Comparison of ENCODE assay signal across 11 mouse cellular contexts in genomic region chr7:49504297-49504696, GRCm38 (mm10).
DNase-seq lines count a peak whose midpoint lies in the region; ATAC-seq lines count a peak whose summit lies in the region.
"Had no signal": no experiment of that assay in that cellular context is flagged by ENCODE, and none has a peak within 500 bp of the region (broad histone marks: within the 10 kb centered on the region; RNA-seq: fewer than 3 reads in every experiment).

No protein-coding gene starts in this region.

- H3K27me3 ChIP-seq in heart, embryonic 12.5 days (replicated peaks) = no peaks in the 10 kb centered on the region
- no peaks in the 10 kb centered on the region for H3K27me3 ChIP-seq in embryonic facial prominence, embryonic 11.5 days (ENCODE audit: control insufficient read depth, insufficient read depth, low read length)
- peaks cover 45% of the 10 kb centered on the region for H3K27me3 ChIP-seq in limb, embryonic 10.5 days (ENCODE audit: low read depth, poor library complexity, severe bottlenecking)
- no peaks in the 10 kb centered on the region for H3K27me3 ChIP-seq in neural tube, embryonic 11.5 days (ENCODE audit: control insufficient read depth, insufficient read depth, low read length)
- H3K27me3 ChIP-seq: liver, embryonic 13.5 days had no signal

- ATAC-seq in heart, embryonic 12.5 days (ENCODE audit: insufficient number of reproducible peaks, low FRiP score) = no peak
- ATAC-seq in embryonic facial prominence, embryonic 11.5 days (replicated peaks; ENCODE audit: insufficient number of reproducible peaks, low FRiP score, low TSS enrichment, low read depth) = 0 out of 2 replicates have a peak, but pooled peaks have one; percentile 11
- peak; percentile 40 for ATAC-seq in neural tube, embryonic 11.5 days (ENCODE audit: insufficient read depth, low FRiP score, low TSS enrichment)

- peaks cover 75% of the 10 kb centered on the region for H3K4me1 ChIP-seq in heart, embryonic 12.5 days (replicated peaks)
- H3K4me1 ChIP-seq in embryonic facial prominence, embryonic 11.5 days (ENCODE audit: control insufficient read depth, insufficient read depth, low read length) = peaks cover 4% of the 10 kb centered on the region
- H3K4me1 ChIP-seq in limb, embryonic 10.5 days = peaks cover 34% of the 10 kb centered on the region
- H3K4me1 ChIP-seq in neural tube, embryonic 11.5 days (ENCODE audit: control insufficient read depth, insufficient read depth, low read length) = peaks cover 16% of the 10 kb centered on the region

- H3K9ac ChIP-seq in heart, embryonic 12.5 days = peak overlapping the region; percentile 8; the same call in 1 of the 2 replicates
- H3K9ac ChIP-seq in embryonic facial prominence, embryonic 11.5 days (replicated peaks; ENCODE audit: low read length) = no peak overlapping the region
- no peak overlapping the region for H3K9ac ChIP-seq in neural tube, embryonic 11.5 days (ENCODE audit: low read length)
- H3K9ac ChIP-seq: liver, embryonic 13.5 days had no signal

- 14% methylated on average over 3 of the region's 3 CpGs for WGBS in heart, embryonic 12.5 days
- WGBS in embryonic facial prominence, embryonic 11.5 days = 16% methylated on average over 3 of the region's 3 CpGs
- WGBS in limb, embryonic 10.5 days = 2% methylated on average over 3 of the region's 3 CpGs
- 7% methylated on average over 3 of the region's 3 CpGs for WGBS in neural tube, embryonic 11.5 days

- no peak overlapping the region for H3K4me3 ChIP-seq in heart, embryonic 12.5 days
- H3K4me3 ChIP-seq in embryonic facial prominence, embryonic 11.5 days (ENCODE audit: low read depth, low read length) = no peak overlapping the region
- H3K4me3 ChIP-seq in limb, embryonic 10.5 days = no peak overlapping the region
- H3K4me3 ChIP-seq in neural tube, embryonic 11.5 days (ENCODE audit: low read depth, low read length) = no peak overlapping the region
- H3K4me3 ChIP-seq: liver, embryonic 13.5 days had no signal

- H3K27ac ChIP-seq in heart, embryonic 12.5 days (ENCODE audit: poor library complexity, severe bottlenecking) = no peak overlapping the region; the same call in 1 of the 2 replicates
- no peak overlapping the region for H3K27ac ChIP-seq in embryonic facial prominence, embryonic 11.5 days (replicated peaks; ENCODE audit: low read depth, low read length)
- H3K27ac ChIP-seq in limb, embryonic 10.5 days = peak overlapping the region; percentile 73
- no peak overlapping the region; the same call in 1 of the 2 replicates for H3K27ac ChIP-seq in neural tube, embryonic 11.5 days (ENCODE audit: low read depth, low read length)

- H3K9me3 ChIP-seq in heart, embryonic 12.5 days (replicated peaks) = no peaks in the 10 kb centered on the region
- H3K9me3 ChIP-seq in embryonic facial prominence, embryonic 11.5 days (replicated peaks; ENCODE audit: control insufficient read depth, low read length) = no peaks in the 10 kb centered on the region
- no peaks in the 10 kb centered on the region for H3K9me3 ChIP-seq in limb, embryonic 10.5 days (replicated peaks)
- H3K9me3 ChIP-seq in neural tube, embryonic 11.5 days (ENCODE audit: control insufficient read depth, low read length) = no peaks in the 10 kb centered on the region
- H3K9me3 ChIP-seq: liver, embryonic 13.5 days had no signal

- no peaks in the 10 kb centered on the region for H3K36me3 ChIP-seq in heart, embryonic 12.5 days
- H3K36me3 ChIP-seq in embryonic facial prominence, embryonic 11.5 days (replicated peaks; ENCODE audit: control insufficient read depth, insufficient read depth, low read depth, low read length) = no peaks in the 10 kb centered on the region
- no peaks in the 10 kb centered on the region for H3K36me3 ChIP-seq in limb, embryonic 10.5 days
- H3K36me3 ChIP-seq in neural tube, embryonic 11.5 days (ENCODE audit: control insufficient read depth, insufficient read depth, low read length) = no peaks in the 10 kb centered on the region
- H3K36me3 ChIP-seq: liver, embryonic 13.5 days had no signal

- no peak overlapping the region for H3K4me2 ChIP-seq in heart, embryonic 12.5 days
- H3K4me2 ChIP-seq in embryonic facial prominence, embryonic 11.5 days (ENCODE audit: low read depth, low read length) = no peak overlapping the region
- no peak overlapping the region for H3K4me2 ChIP-seq in neural tube, embryonic 11.5 days (ENCODE audit: low read depth)
- H3K4me2 ChIP-seq: liver, embryonic 13.5 days had no signal

- no peak for DNase-seq in heart, adult 18-20 months
- no peak for DNase-seq in embryonic facial prominence, embryonic 11.5 days (ENCODE audit: low spot score)
- DNase-seq in limb, embryonic 10.5 days (ENCODE audit: low spot score) = peak; percentile 49
- DNase-seq in neural tube, embryonic 11.5 days (ENCODE audit: low spot score) = peak; percentile 47
- DNase-seq in B cell, adult 2 months = no peak
- DNase-seq in layer of hippocampus, adult 18-20 months (ENCODE audit: low spot score in 2 of 2) = no peak
- DNase-seq in natural killer cell, adult 2 months (ENCODE audit: low spot score in 2 of 2) = no peak
- DNase-seq: embryo, embryonic 11 days; liver, embryonic 13.5 days; right cerebral cortex, adult 18-20 months had no signal

Comparison
In these comparisons a context has a peak if more than half of its experiments do, and no peak if none do; other contexts are left out.
1. DNase-seq: peak in limb, embryonic 10.5 days (single experiment) and neural tube, embryonic 11.5 days (single experiment); none in heart, adult 18-20 months (0 of 2), embryonic facial prominence, embryonic 11.5 days (single experiment), B cell, adult 2 months (0 of 2), layer of hippocampus, adult 18-20 months (0 of 2) and natural killer cell, adult 2 months (0 of 2).